Mouse (Mus musculus) embryonic fibroblast, embryonic 13.5 days (primary cell): Measurements from ENCODE around the gene Gxylt1.

ENCODE experiments used
- CTCF ChIP-seq: IDR thresholded peaks from 2 replicates; pipeline ENCODE4 v1.5.1; 2011; ENCODE audit warnings: mild to moderate bottlenecking, control low read depth, low read length, moderate library complexity, borderline replicate concordance; ENCODE audit not compliant: insufficient read depth
- POLR2A ChIP-seq: IDR thresholded peaks from 2 replicates; pipeline ENCODE4 v1.6.1; 2011; ENCODE audit warnings: low read depth, mild to moderate bottlenecking, control low read depth, low read length, moderate library complexity

- TF ChIP-seq CTCF, result no peak
- TF ChIP-seq POLR2A, result no peak
Measured at GRCm38 (mm10) chr15:93259933-93260332, 15.0 kb downstream of the Gxylt1 start.
